ENCODE assay signal across 7 mouse cellular contexts in genomic region chr7:35646317-35647081, GRCm38 (mm10). TPM values are rescaled to one million over a fixed set of nuclear protein-coding genes. Genes with fewer than 3 reads are reported as not detected.
A peak's percentile ranks its signal among the peaks of the same experiment; 100 is the strongest.
DNase-seq lines count a peak whose midpoint lies in the region; ATAC-seq and TF ChIP-seq lines count a peak whose summit lies in the region.

No protein-coding gene starts in this region.

- peaks cover 18% of the 10 kb centered on the region for H3K36me3 ChIP-seq in forebrain, embryonic 16.5 days (ENCODE audit: control insufficient read depth, insufficient read depth)
- H3K36me3 ChIP-seq in thymus, adult 2 months (ENCODE audit: control insufficient read depth, insufficient read depth, low read length) = peaks cover 29% of the 10 kb centered on the region

- 11% methylated on average over 34 of the region's 34 CpGs for WGBS in forebrain, embryonic 16.5 days
- WGBS in thymus, adult 2 months = 12% methylated on average over 34 of the region's 34 CpGs

- no peaks in the 10 kb centered on the region for H3K9me3 ChIP-seq in forebrain, embryonic 16.5 days (ENCODE audit: control insufficient read depth, low read length)

- ATAC-seq in forebrain, embryonic 16.5 days = peak; percentile 43
- ATAC-seq in megakaryocyte-erythroid progenitor cell, adult 5-6 weeks (replicated peaks; ENCODE audit: low FRiP score, low TSS enrichment, poor library complexity, severe bottlenecking) = 0 out of 2 replicates have a peak, but pooled peaks have one; percentile 25

- H3K4me3 ChIP-seq in forebrain, embryonic 16.5 days (replicated peaks; ENCODE audit: low read length) = peak overlapping the region; percentile 97
- peak overlapping the region; percentile 69 for H3K4me3 ChIP-seq in thymus, adult 2 months (ENCODE audit: control insufficient read depth, insufficient read depth, low read length)

- peak overlapping the region; percentile 77 for H3K4me2 ChIP-seq in forebrain, embryonic 16.5 days (ENCODE audit: low read length)

- no peaks in the 10 kb centered on the region for H3K27me3 ChIP-seq in forebrain, embryonic 16.5 days (replicated peaks; ENCODE audit: control insufficient read depth, insufficient read depth, low read length)
- H3K27me3 ChIP-seq in thymus, adult 2 months (ENCODE audit: control insufficient read depth, insufficient read depth, low read length) = no peaks in the 10 kb centered on the region

- peaks cover 16% of the 10 kb centered on the region for H3K4me1 ChIP-seq in forebrain, embryonic 16.5 days (replicated peaks; ENCODE audit: control insufficient read depth, insufficient read depth, low read length)
- peaks cover 6% of the 10 kb centered on the region for H3K4me1 ChIP-seq in thymus, adult 2 months (replicated peaks; ENCODE audit: control insufficient read depth, insufficient read depth, low read length)

- no peak for TF ChIP-seq POLR2A in thymus, adult 2 months (IDR thresholded peaks at IDR 0.05; ENCODE audit: control insufficient read depth, extremely low read depth, insufficient read depth, low read length, poor library complexity)

- DNase-seq in urinary bladder, postnatal 14 days (ENCODE audit: low spot score) = peak; percentile 9
- DNase-seq in urinary bladder, postnatal 36 days (ENCODE audit: low spot score in 2 of 2) = no peak
- DNase-seq in cerebellum, adult 11 months = peak; percentile 31
- peak; percentile 49 for DNase-seq in kidney, postnatal 10 days
- peak; percentile 55 for DNase-seq in thymus, adult 2 months

- H3K9ac ChIP-seq in forebrain, embryonic 16.5 days (replicated peaks; ENCODE audit: low read depth, low read length) = peak overlapping the region; percentile 85

- H3K27ac ChIP-seq in forebrain, embryonic 16.5 days (ENCODE audit: low read length) = peak overlapping the region; percentile 74
- peak overlapping the region; percentile 0; the same call in 1 of the 2 replicates for H3K27ac ChIP-seq in thymus, adult 2 months (ENCODE audit: control insufficient read depth, insufficient read depth, low read length)

- no peak for TF ChIP-seq CTCF in thymus, adult 2 months (IDR thresholded peaks at IDR 0.05; ENCODE audit: borderline replicate concordance, control insufficient read depth, extremely low read depth, insufficient read depth, low read length, poor library complexity)

RNA-seq across cellular contexts. Expression of gene Pdcd5, which starts 0.8 kb away (rescaled TPM):
- 200 and 235 TPM in 2 replicates for polyA plus RNA-seq in forebrain, embryonic 16.5 days (2015; fragmentation: Nextera tagmentation; extraction: Ambion mirVana)
- total RNA-seq in megakaryocyte-erythroid progenitor cell, adult 5-6 weeks (2014; fragmentation: Nextera tagmentation) = 208 and 214 TPM in 2 replicates
- 145 and 165 TPM in 2 replicates for total RNA-seq in megakaryocyte-erythroid progenitor cell, adult 5-6 weeks (2017)
- 47.6 and 50.1 TPM in 2 replicates for polyA plus RNA-seq in thymus, adult 2 months (2012; rRNA removed)

Comparison
In these comparisons a context has a peak if more than half of its experiments do, and no peak if none do; other contexts are left out.
1. DNase-seq: peak in urinary bladder, postnatal 14 days (single experiment), cerebellum, adult 11 months (single experiment), kidney, postnatal 10 days (single experiment) and thymus, adult 2 months (single experiment); none in urinary bladder, postnatal 36 days (0 of 2).